Mouse (Mus musculus): ENCODE measurements around the gene Smim5.
A peak's percentile ranks its signal among the peaks of the same experiment; 100 is the strongest.

Smim5 gene

GRCm38 (mm10) chr11:115921986-115922385 lies 22.2 kb downstream of the Smim5 start:
- DNase-seq (ENCODE audit: low read depth, low spot score), result no peak

GRCm38 (mm10) chr11:115929031-115929430 lies 29.3 kb downstream of the Smim5 start:
- no peak for DNase-seq (ENCODE audit: low read depth, low spot score)

- no peak for DNase-seq (ENCODE audit: low read depth, low spot score)
These were observed 30.1 kb downstream of the Smim5 start for GRCm38 (mm10) chr11:115929818-115930217.

GRCm38 (mm10) chr11:115931235-115931634 lies 31.5 kb downstream of the Smim5 start:
- DNase-seq (ENCODE audit: low read depth, low spot score), result no peak

GRCm38 (mm10) chr11:115933108-115933746 lies 33.5 kb downstream of the Smim5 start, which contains the start of the genes Sap30bp and Recql5:
TSS of gene Sap30bp (plus strand) at chr11:115933282.
TSS of gene Recql5 (minus strand) at chr11:115933477.
- peak; percentile 99 for DNase-seq (ENCODE audit: low read depth, low spot score)

GRCm38 (mm10) chr11:115933747-115934110 lies 34.0 kb downstream of the Smim5 start:
- no peak for DNase-seq (ENCODE audit: low read depth, low spot score)

- peak; percentile 43 for DNase-seq (ENCODE audit: low read depth, low spot score)
These were observed 40.0 kb downstream of the Smim5 start for GRCm38 (mm10) chr11:115939690-115940329.

GRCm38 (mm10) chr11:115941980-115942379 lies 42.2 kb downstream of the Smim5 start:
- DNase-seq (ENCODE audit: low read depth, low spot score), result no peak

GRCm38 (mm10) chr11:115945247-115945646 lies 45.5 kb downstream of the Smim5 start:
- DNase-seq (ENCODE audit: low read depth, low spot score), result peak; percentile 24

- no peak for DNase-seq (ENCODE audit: low read depth, low spot score)
These were observed 46.6 kb downstream of the Smim5 start for GRCm38 (mm10) chr11:115946221-115946828.

- no peak for DNase-seq (ENCODE audit: low read depth, low spot score)
These were observed 48.5 kb downstream of the Smim5 start for GRCm38 (mm10) chr11:115948316-115948715.

- DNase-seq (ENCODE audit: low read depth, low spot score), result no peak
These were observed 51.0 kb downstream of the Smim5 start for GRCm38 (mm10) chr11:115950719-115951118.

GRCm38 (mm10) chr11:115954712-115955111 lies 54.9 kb downstream of the Smim5 start:
- DNase-seq (ENCODE audit: low read depth, low spot score), result no peak

GRCm38 (mm10) chr11:115955195-115955858 lies 55.6 kb downstream of the Smim5 start:
- no peak for DNase-seq (ENCODE audit: low read depth, low spot score)

Measured in WW6 (cell line).